Mouse (Mus musculus): ENCODE data around the gene Tacc2. TPM values are rescaled to one million over a fixed set of nuclear protein-coding genes. Genes with fewer than 3 reads are reported as not detected.

Gene Tacc2
- polyA plus RNA-seq (2012; rRNA removed): 81.8 and 84.2 TPM in 2 replicates

DNA sequence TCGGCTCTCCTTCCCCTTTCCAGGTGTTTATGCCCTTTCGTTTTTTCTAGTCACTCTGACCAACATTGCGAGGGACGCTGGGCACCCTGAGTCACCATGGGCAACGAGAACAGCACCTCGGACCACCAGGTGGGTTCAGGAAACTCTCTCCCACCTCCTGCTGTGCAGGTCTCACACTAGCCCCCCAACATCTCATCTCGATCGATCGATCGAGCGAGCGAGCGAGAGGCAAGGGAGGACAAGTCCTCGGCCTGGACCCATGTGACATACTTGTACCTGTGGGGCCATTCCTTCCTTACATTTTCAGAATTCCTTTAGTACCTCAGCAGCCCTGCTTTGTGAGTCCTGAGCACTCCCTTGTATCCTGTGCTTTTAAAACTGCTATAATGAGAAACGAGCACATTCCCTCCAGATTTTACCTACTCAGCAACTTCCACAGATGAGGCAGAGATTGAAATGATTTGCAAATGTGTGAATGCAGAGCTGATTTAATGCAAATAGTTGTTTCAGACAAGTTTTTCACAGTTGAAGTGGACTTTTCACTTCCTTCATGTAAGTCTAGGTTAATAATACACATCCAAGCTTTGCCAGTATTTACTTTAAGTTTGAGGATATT is at the start of gene Tacc2:
Gene Tacc2, plus strand, starts transcription at position 51 of the 616 bp plus-strand sequence.

DNA sequence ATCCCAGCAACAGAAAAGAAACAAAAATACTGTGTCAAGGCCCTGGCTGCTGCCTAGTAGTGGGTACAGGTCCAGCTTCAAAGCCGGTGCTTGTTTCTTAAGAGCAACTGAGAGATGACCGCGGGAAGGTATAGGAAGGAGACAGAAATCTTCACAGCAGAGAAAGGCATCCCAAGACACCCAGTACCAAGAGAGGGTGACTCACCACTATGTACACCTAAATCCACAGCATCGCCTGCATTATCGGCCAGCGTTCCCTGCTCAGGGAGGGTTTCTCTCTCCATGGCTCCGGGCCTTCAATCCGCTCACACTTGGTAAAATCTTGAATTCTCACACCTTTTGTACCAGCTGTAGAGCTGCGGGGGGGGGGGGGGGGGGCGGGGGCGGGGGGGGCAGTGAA is 4.4 kb upstream of the Tacc2 start, which contains the start of gene Nsmce4a:
Gene Nsmce4a, minus strand, starts transcription at position 298 of the 400 bp plus-strand sequence.

DNA sequence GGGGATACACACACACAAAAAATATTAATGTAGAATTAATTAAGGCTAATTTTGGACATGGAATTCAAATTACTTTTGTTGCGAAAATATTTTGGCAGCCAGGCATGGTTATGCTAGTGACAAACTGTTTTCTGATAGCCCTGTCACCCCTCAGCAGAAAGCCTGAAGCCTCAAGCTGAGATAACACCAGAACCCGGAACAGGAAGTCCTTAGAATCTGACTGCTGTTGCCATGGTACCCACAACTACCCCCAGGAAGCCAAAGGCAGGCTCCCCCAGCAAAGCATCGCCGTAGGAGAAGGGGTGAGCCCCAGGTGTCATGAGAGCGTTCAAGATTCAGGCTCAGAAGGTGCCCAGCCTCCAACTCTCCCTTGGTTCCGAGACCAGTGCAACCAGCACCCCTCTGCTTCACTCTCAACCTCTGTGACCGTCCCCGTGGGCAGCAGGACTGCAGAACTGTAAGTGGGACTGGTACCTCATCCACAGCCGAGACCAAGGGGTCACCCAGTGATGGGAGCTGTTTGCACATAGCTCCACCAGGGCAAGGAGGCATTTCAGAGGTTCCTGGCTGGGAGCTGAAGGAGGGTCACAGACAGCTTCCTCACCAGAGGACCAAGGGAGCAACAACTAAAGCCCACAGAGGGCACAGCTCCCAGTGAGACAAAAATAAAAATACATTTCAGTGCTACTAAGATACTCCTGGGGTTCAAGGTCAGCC is 196.8 kb downstream of the Tacc2 start, which contains the start of gene Btbd16:
Gene Btbd16, plus strand, starts transcription at position 156 of the 717 bp plus-strand sequence.

Other genes starting within 250 kb of the Tacc2 start
- 4.6 and 4.9 TPM in 2 replicates for gene Ate1, start 57.1 kb upstream of the Tacc2 start, polyA plus RNA-seq (2012; rRNA removed)
- gene Nsmce4a, start 4.3 kb upstream of the Tacc2 start, polyA plus RNA-seq (2012; rRNA removed): 111 and 127 TPM in 2 replicates
- 0.31 and 0.81 TPM in 2 replicates for gene Btbd16, start 196.6 kb downstream of the Tacc2 start, polyA plus RNA-seq (2012; rRNA removed)